Mouse (Mus musculus) midbrain, embryonic 12.5 days (tissue): ENCODE measurements around the gene Ssc5d. TPM values are rescaled to one million over a fixed set of nuclear protein-coding genes. Genes with fewer than 3 reads are reported as not detected.

Experiments used
- polyA plus RNA-seq: library from polyadenylated mRNA; unstranded; fragments of >200 nt; fragmentation: Nextera tagmentation; extraction: Ambion mirVana; gene quantifications from 2 replicates; pipeline ENCODE4 v1.2.1, GENCODE M21; 2016

Ssc5d gene
- polyA plus RNA-seq, 1 experiment from 2014 or later, result 2.0 TPM

Other genes with a start within 250 kb of the Ssc5d start
- 111 and 113 TPM in 2 replicates for gene Hspbp1, start 240.7 kb upstream of the Ssc5d start, polyA plus RNA-seq
- 5.4 and 5.7 TPM in 2 replicates for gene Brsk1, start 235.2 kb upstream of the Ssc5d start, polyA plus RNA-seq
- gene Tmem150b, start 200.5 kb upstream of the Ssc5d start, polyA plus RNA-seq, result 0.18 and 0.20 TPM in 2 replicates
- gene Kmt5c, start 185.7 kb upstream of the Ssc5d start, polyA plus RNA-seq, result 89.3 and 91.6 TPM in 2 replicates
- gene Cox6b2, start 172.7 kb upstream of the Ssc5d start, polyA plus RNA-seq, result 33.7 and 45.8 TPM in 2 replicates
- gene Fam71e2, start 154.5 kb upstream of the Ssc5d start, polyA plus RNA-seq, result not detected in 2 replicates
- 0.36 and 0.38 TPM in 2 replicates for gene Il11, start 142.9 kb upstream of the Ssc5d start, polyA plus RNA-seq
- not detected in 2 replicates for gene Tmem190, start 142.8 kb upstream of the Ssc5d start, polyA plus RNA-seq
- gene Tmem238, start 136.1 kb upstream of the Ssc5d start, polyA plus RNA-seq, result 2.5 TPM in 2 replicates
- gene Rpl28, start 132.9 kb upstream of the Ssc5d start, polyA plus RNA-seq, result 300 and 313 TPM in 2 replicates
- gene Ube2s, start 113.2 kb upstream of the Ssc5d start, polyA plus RNA-seq, result 384 TPM in 2 replicates
- 3.3 and 4.7 TPM in 2 replicates for gene Shisa7, start 81.1 kb upstream of the Ssc5d start, polyA plus RNA-seq
- gene Isoc2b, start 55.5 kb upstream of the Ssc5d start, polyA plus RNA-seq, result 4.6 and 5.1 TPM in 2 replicates
- 0.68 and 0.80 TPM in 2 replicates for gene Isoc2a, start 48.6 kb upstream of the Ssc5d start, polyA plus RNA-seq
- not detected in 2 replicates for gene Gm36210, start 19.3 kb upstream of the Ssc5d start, polyA plus RNA-seq
- gene Zfp628, start 10.6 kb upstream of the Ssc5d start, polyA plus RNA-seq, result 4.7 and 4.9 TPM in 2 replicates
- gene Nat14, start 3.8 kb upstream of the Ssc5d start, polyA plus RNA-seq, result 15.1 and 16.6 TPM in 2 replicates
- gene Sbk2, start 38.6 kb downstream of the Ssc5d start, polyA plus RNA-seq, result 0.18 TPM in 1 of 2 replicates, not detected in the other
- 0.14 TPM in 1 of 2 replicates, not detected in the other for gene Sbk3, start 45.4 kb downstream of the Ssc5d start, polyA plus RNA-seq
- 60.9 and 68.8 TPM in 2 replicates for gene Zfp579, start 70.4 kb downstream of the Ssc5d start, polyA plus RNA-seq
- gene Zfp524, start 88.6 kb downstream of the Ssc5d start, polyA plus RNA-seq, result 7.5 and 9.3 TPM in 2 replicates
- 69.0 and 73.4 TPM in 2 replicates for gene Fiz1, start 88.9 kb downstream of the Ssc5d start, polyA plus RNA-seq
- gene Gm44973, start 89.7 kb downstream of the Ssc5d start, polyA plus RNA-seq, result 0.25 TPM in 1 of 2 replicates, not detected in the other
- gene Zfp865, start 94.6 kb downstream of the Ssc5d start, polyA plus RNA-seq, result 7.6 and 7.9 TPM in 2 replicates
- 11.1 and 15.6 TPM in 2 replicates for gene Ccdc106, start 94.8 kb downstream of the Ssc5d start, polyA plus RNA-seq
- gene 4632433K11Rik, start 108.3 kb downstream of the Ssc5d start, polyA plus RNA-seq, result not detected in 2 replicates
- 5.4 and 5.8 TPM in 2 replicates for gene Zfp784, start 112.7 kb downstream of the Ssc5d start, polyA plus RNA-seq
- gene Zfp580, start 125.8 kb downstream of the Ssc5d start, polyA plus RNA-seq, result 54.6 and 56.3 TPM in 2 replicates
- gene U2af2, start 136.4 kb downstream of the Ssc5d start, polyA plus RNA-seq, result 148 and 160 TPM in 2 replicates
- 67.3 and 69.8 TPM in 2 replicates for gene Epn1, start 154.4 kb downstream of the Ssc5d start, polyA plus RNA-seq
- not detected in 2 replicates for gene Rfpl4, start 191.2 kb downstream of the Ssc5d start, polyA plus RNA-seq
- gene Rasl2-9, start 200.2 kb downstream of the Ssc5d start, polyA plus RNA-seq, result 0.41 and 0.46 TPM in 2 replicates
- gene Vmn1r55, start 223.9 kb downstream of the Ssc5d start, polyA plus RNA-seq, result not detected in 2 replicates